Mouse (Mus musculus) ovary, postnatal 10 days (tissue): ENCODE measurements at regions not wholly inside any gene's neighbourhood (a gene's known extent, or its start where the extent isn't known, plus 50 kb on each side); places are given as distances from the start of the nearest gene placed in this dataset.
A peak's percentile ranks its signal among the peaks of the same experiment; 100 is the strongest.
"Not testable (repeated sequence)": the region's sequence is repeated elsewhere in the genome, so short reads cannot be mapped to it uniquely, and the experiment has no call there.

ENCODE experiments used
- DNase-seq: peaks from one replicate; pipeline ENCODE4 v3.0.0; 2022; ENCODE audit warnings: low spot score

DNA sequence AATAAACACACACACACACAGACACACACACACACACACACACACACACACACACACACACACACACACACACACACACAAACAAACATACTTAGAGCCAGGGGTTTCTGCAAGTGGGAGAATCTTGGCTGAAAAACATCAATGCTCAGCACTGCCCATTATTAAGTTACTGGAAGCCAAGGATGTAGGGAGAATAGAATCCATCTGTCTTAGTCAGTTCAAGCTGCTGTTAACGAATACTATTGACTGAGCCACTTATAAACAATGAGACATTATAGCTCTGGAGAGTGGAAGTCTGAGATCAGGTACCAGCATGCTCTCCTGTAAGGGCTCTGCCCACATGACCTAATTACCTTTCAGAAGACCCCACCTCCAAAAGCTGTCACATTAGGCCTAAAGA lies 87.4 kb downstream of the Fam174b start:
- no peak for DNase-seq

- no peak for DNase-seq
These were observed 90.5 kb downstream of the Fam174b start for GRCm38 (mm10) chr7:73830581-73830980.

DNA sequence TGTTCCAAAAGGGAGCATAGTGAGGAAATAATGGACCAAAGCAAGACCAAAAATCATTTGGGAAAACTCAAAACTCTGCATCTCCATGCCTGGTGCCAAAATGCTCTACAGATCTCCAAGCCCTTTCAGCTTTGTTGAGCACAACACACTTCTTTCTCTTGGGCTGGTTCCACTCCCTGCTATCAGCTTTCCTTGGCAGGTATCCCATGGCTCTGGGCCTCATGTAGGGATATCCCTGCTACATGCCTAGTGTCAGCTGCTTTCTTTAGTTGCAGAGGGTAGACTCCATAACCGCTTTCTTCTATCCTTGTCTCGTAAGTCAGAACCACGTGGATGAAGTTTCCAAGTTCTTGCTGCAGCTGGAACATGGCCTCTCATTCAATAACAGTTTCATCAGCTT lies 100.3 kb downstream of the Fam174b start:
- DNase-seq: no peak

GRCm38 (mm10) chr7:73852184-73852583 lies 112.1 kb downstream of the Fam174b start:
- DNase-seq: no peak

DNA sequence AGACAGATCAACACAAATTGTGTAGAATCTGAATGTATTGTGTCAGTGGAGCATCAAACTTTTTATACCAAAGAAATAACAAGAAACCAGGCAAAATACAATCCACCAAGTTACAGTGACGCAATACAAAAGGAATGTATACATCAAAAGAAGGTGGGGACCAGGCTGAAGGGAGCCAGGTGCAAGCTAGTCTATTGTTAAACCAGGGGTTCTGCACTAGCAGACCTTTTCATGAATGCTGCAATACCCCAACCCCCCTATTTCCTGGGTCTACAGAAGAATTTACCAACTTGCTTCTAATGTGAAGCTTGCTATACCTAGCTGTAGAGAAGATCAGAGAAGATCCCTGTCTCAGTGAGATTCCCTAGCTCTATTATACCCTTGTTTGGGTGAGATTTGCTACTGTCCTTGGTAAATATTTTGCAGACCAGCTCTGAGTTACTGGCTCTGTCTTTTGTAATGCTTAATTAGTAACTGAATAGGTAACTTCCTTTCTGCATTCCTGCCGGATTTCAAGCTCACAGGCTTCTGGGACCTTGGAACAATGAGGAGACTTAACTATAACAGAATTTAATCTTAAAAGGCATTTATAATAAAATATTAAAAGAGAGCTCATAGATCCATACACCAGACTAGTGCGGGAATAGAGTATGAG lies 113.3 kb downstream of the Fam174b start:
- DNase-seq: not testable (repeated sequence)

DNA sequence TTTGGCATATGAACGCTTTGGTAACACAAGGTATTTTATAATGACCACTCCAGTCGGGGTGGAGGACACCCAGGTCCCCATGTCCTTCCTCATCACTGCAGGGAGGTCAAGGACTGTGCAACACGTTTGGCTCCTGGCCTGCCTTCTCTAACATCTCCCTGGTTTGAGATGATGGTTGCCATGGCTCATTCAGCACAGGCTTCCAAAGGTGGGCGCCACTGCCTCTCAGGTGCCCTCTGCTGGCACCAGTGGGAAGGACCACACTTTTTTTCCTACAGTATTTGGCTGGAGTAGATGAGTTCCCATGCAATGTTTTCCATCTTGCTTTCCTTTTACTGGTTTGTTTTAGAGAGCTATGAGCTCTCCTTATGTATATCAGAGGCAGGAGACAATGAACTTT lies 115.4 kb downstream of the Fam174b start:
- peak; percentile 15 for DNase-seq

DNA sequence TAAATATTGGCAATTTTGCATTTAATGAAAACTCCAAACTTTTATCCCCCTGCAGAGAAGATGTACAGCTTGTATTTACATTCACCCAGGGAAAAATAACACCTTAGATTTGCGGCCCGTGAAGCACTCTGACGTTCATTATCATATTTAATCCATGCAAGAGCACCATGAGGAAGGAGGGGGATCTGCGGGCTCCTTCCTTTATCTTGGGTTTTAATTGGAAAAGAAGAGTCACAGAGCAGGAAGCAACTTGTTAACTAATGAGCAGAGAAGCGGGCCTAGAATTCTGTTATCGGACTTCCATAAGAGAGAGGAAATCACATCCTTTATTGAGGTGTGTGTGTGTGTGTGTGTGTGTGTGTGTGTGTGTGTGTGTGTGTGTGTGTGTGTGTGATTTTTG lies 116.8 kb downstream of the Fam174b start:
- no peak for DNase-seq

- no peak for DNase-seq
These were observed 125.0 kb downstream of the Fam174b start for GRCm38 (mm10) chr7:73865086-73865485.

GRCm38 (mm10) chr7:73872181-73872580 lies 132.1 kb downstream of the Fam174b start:
- no peak for DNase-seq

DNA sequence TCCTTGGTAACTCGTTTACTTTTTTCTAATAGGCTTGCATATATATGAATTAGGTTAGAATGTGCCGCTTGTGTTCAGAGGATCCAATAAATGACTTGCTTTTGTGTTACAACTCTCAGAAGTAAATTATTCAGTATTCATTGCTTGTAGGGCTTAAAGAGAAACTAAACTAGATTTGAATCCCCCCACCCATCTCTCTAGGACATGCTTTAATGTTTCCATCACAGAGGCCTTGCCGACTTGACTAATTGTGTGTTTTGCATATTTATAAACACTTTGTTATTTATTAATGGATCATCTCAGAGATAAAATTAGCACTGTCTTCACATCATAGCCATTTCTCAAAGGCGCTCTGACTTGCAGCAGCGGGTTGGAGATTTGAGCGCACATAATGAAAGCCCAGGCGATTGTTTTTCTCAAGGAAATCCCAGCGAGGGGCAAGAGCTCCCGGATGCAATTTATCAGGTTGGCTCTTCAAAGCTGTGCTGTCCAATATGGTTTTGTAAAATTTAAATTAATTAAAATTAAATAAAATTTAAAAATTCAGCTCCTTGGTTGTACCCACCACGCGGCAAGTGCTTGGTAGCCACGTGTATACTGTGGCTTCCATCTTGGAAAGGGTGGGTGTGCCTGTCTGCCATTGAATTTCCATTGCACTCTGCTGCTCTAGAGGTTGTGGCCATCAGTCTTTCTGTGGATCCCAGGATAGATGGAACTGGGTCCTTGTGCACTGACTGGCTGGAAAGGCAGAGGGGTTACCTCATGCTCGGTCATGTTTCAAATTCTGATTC lies 132.0 kb downstream of the St8sia2 start:
- no peak for DNase-seq

GRCm38 (mm10) chr7:73886152-73886551 lies 127.3 kb downstream of the St8sia2 start:
- no peak for DNase-seq
